Mouse (Mus musculus): Measurements from ENCODE around the gene Shisa8. TPM values are rescaled to one million over a fixed set of nuclear protein-coding genes. Genes with fewer than 3 reads are reported as not detected.

The Shisa8 gene
- total RNA-seq, 2 experiments from 2014 or later = not detected

Small RNA genes lying within 50 kb of the gene (microRNA-seq; reads per million reads assigned to microRNA genes)
- 6.5 to 10.5 reads per million in 2 experiments for gene Mir33

Other genes with a start within 250 kb of the Shisa8 start
- not detected for gene 1700029P11Rik, start 232.3 kb downstream of the Shisa8 start, total RNA-seq (2021)
- gene Xrcc6, start 225.0 kb downstream of the Shisa8 start, total RNA-seq (2021) = 10 to 100 TPM; 25.5 to 26.0 TPM
- gene Desi1, start 179.0 kb downstream of the Shisa8 start, total RNA-seq (2021) = 10 to 100 TPM; 18.5 to 20.7 TPM
- gene Snu13, start 165.2 kb downstream of the Shisa8 start, total RNA-seq (2021) = 10 to 100 TPM; 50.0 to 54.5 TPM
- gene 4930407I10Rik, start 153.7 kb downstream of the Shisa8 start, total RNA-seq (2021) = not detected
- under 1 TPM; 0.23 to 0.36 TPM for gene Mei1, start 142.8 kb downstream of the Shisa8 start, total RNA-seq (2021)
- gene Ccdc134, start 84.9 kb downstream of the Shisa8 start, total RNA-seq (2021) = 10 to 100 TPM; 31.0 to 33.5 TPM
- 10 to 100 TPM; 37.0 to 42.8 TPM for gene Srebf2, start 65.6 kb downstream of the Shisa8 start, total RNA-seq (2021)
- under 1 TPM; 0.45 to 0.52 TPM for gene Tnfrsf13c, start 11.6 kb upstream of the Shisa8 start, total RNA-seq (2021)
- 1 to 10 TPM; 4.2 to 7.0 TPM for gene Cenpm, start 31.9 kb upstream of the Shisa8 start, total RNA-seq (2021)
- gene 1500009C09Rik, start 39.6 kb upstream of the Shisa8 start, total RNA-seq (2021) = not detected
- gene Sept3, start 62.1 kb upstream of the Shisa8 start, total RNA-seq (2021) = 1 to 10 TPM; 1.2 to 2.0 TPM
- gene Wbp2nl, start 86.1 kb upstream of the Shisa8 start, total RNA-seq (2021) = not detected
- gene Naga, start 126.1 kb upstream of the Shisa8 start, total RNA-seq (2021) = 10 to 100 TPM; 24.6 to 27.3 TPM
- gene Pheta2, start 126.1 kb upstream of the Shisa8 start, total RNA-seq (2021) = 1 to 10 TPM; 3.0 to 4.9 TPM
- gene Smdt1, start 126.1 kb upstream of the Shisa8 start, total RNA-seq (2021) = 100 to 1,000 TPM; 143 to 156 TPM
- 100 to 1,000 TPM; 362 to 411 TPM for gene Ndufa6, start 141.5 kb upstream of the Shisa8 start, total RNA-seq (2021)
- 10 to 100 TPM; 10.8 to 14.5 TPM for gene Cyp2d22, start 167.4 kb upstream of the Shisa8 start, total RNA-seq (2021)
- gene Cyp2d11, start 181.2 kb upstream of the Shisa8 start, total RNA-seq (2021) = not detected
- under 1 TPM in 1 of 2 experiments, not detected in 1; 0.29 TPM for gene Cyp2d10, start 194.4 kb upstream of the Shisa8 start, total RNA-seq (2021)
- gene Cyp2d9, start 220.6 kb upstream of the Shisa8 start, total RNA-seq (2021) = under 1 TPM in 1 of 2 experiments, not detected in 1; 0.19 TPM